Mouse (Mus musculus) lung, postnatal 0 days (tissue): ENCODE results near the gene Irx4. TPM values are rescaled to one million over a fixed set of nuclear protein-coding genes. Genes with fewer than 3 reads are reported as not detected.

Source experiments
- ATAC-seq: fragments of 200-750 bp; cut with Nextera tagmentation; 2 replicates; pipeline ENCODE4 v1.8.0; 2017; ENCODE audit warnings: moderate library complexity
- DNase-seq: peaks from one replicate; pipeline ENCODE4 v3.0.0-alpha.2; 2016; ENCODE audit warnings: low spot score
- H3K27ac ChIP-seq: fragments of 300-500 bp; sonication (generic); 2 replicates; pipeline ENCODE4 v1.5.1; 2014; ENCODE audit warnings: antibody characterized with exemption, mild to moderate bottlenecking, low read length, mixed read lengths
- H3K27me3 ChIP-seq: fragments of 300-500 bp; sonication (generic); replicated peaks from 2 replicates; pipeline ENCODE4 v1.6.1; 2014; ENCODE audit warnings: low read length, mixed read lengths; ENCODE audit not compliant: insufficient read depth
- H3K36me3 ChIP-seq: fragments of 300-500 bp; sonication (generic); 2 replicates; pipeline ENCODE4 v1.6.1; 2014; ENCODE audit warnings: low read length, mixed read lengths; ENCODE audit not compliant: insufficient read depth
- H3K4me1 ChIP-seq: fragments of 300-500 bp; sonication (generic); 2 replicates; pipeline ENCODE4 v1.6.1; 2014; ENCODE audit warnings: antibody characterized with exemption, low read depth, low read length, mixed read lengths; ENCODE audit not compliant: insufficient read depth
- H3K4me2 ChIP-seq: fragments of 300-500 bp; sonication (generic); replicated peaks from 2 replicates; pipeline ENCODE4 v1.6.1; 2014; ENCODE audit warnings: low read depth, mild to moderate bottlenecking, low read length, moderate library complexity, mixed read lengths
- H3K4me3 ChIP-seq: fragments of 300-500 bp; sonication (generic); 2 replicates; pipeline ENCODE4 v1.5.1; 2014; ENCODE audit warnings: low read depth, low read length
- H3K9ac ChIP-seq: fragments of 300-500 bp; sonication (generic); replicated peaks from 2 replicates; pipeline ENCODE4 v1.6.1; 2014; ENCODE audit warnings: low read depth, mild to moderate bottlenecking
- H3K9me3 ChIP-seq: fragments of 300-500 bp; sonication (generic); 2 replicates; pipeline ENCODE4 v1.6.1; 2016; ENCODE audit warnings: low read length, mixed read lengths
- CTCF ChIP-seq: IDR thresholded peaks from 2 replicates; pipeline ENCODE4 v1.5.1; 2016; ENCODE audit warnings: antibody characterized with exemption, mild to moderate bottlenecking
- EP300 ChIP-seq: IDR thresholded peaks from 2 replicates; pipeline ENCODE4 v1.6.1; 2016; ENCODE audit warnings: antibody characterized with exemption, mild to moderate bottlenecking, control low read depth
- WGBS: fragments of 180-500 bp; shearing (Covaris S2); extraction: QIAGEN DNeasy Blood & Tissue Kit; methylation state at CpG from one replicate; pipeline ENCODE4 v1.1.7; 2014; 5-methylcytosine and 5-hydroxymethylcytosine counted together
- polyA plus RNA-seq: library from polyadenylated mRNA; unstranded; fragments of >200 nt; fragmentation: Nextera tagmentation; extraction: Ambion mirVana; gene quantifications from 2 replicates; pipeline ENCODE4 v1.2.1, GENCODE M21; 2015

The Irx4 gene
- polyA plus RNA-seq, 1 experiment from 2014 or later, result not detected

- no peaks in the 10 kb centered on the region for H3K27me3 ChIP-seq
- H3K9ac ChIP-seq, result no peak overlapping the region
- no peak overlapping the region for H3K27ac ChIP-seq
- H3K4me2 ChIP-seq, result no peak overlapping the region
- no peak for ATAC-seq
- 9% methylated on average over 2 of the region's 2 CpGs for WGBS
- H3K4me3 ChIP-seq, result no peak overlapping the region
- H3K36me3 ChIP-seq, result no peaks in the 10 kb centered on the region
- no peak for DNase-seq
- H3K9me3 ChIP-seq, result no peaks in the 10 kb centered on the region
- no peak for TF ChIP-seq EP300
- no peak for TF ChIP-seq CTCF
- no peaks in the 10 kb centered on the region for H3K4me1 ChIP-seq
Observed at GRCm38 (mm10) chr13:73291102-73291501, 30.8 kb downstream of the Irx4 start.

- no peaks in the 10 kb centered on the region for H3K36me3 ChIP-seq
- no peak overlapping the region for H3K4me2 ChIP-seq
- TF ChIP-seq CTCF (no peak), EP300 (no peak)
- no peak overlapping the region for H3K9ac ChIP-seq
- H3K9me3 ChIP-seq, result no peaks in the 10 kb centered on the region
- no peak for ATAC-seq
- H3K27me3 ChIP-seq, result no peaks in the 10 kb centered on the region
- no peak overlapping the region for H3K27ac ChIP-seq
- no peak overlapping the region for H3K4me3 ChIP-seq
- DNase-seq, result no peak
- H3K4me1 ChIP-seq, result no peaks in the 10 kb centered on the region
- 61% methylated on average over 4 of the region's 4 CpGs for whole genome bisulfite sequencing
Observed at GRCm38 (mm10) chr13:73298717-73299116, 38.4 kb downstream of the Irx4 start.

GRCm38 (mm10) chr13:73299322-73299721 lies 39.0 kb downstream of the Irx4 start:
- H3K4me3 ChIP-seq, result no peak overlapping the region
- H3K9me3 ChIP-seq, result no peaks in the 10 kb centered on the region
- no peak overlapping the region for H3K27ac ChIP-seq
- TF ChIP-seq CTCF, result no peak
- no peak for TF ChIP-seq EP300
- no peaks in the 10 kb centered on the region for H3K4me1 ChIP-seq
- no peak for ATAC-seq
- DNase-seq, result no peak
- H3K4me2 ChIP-seq, result no peak overlapping the region
- no peaks in the 10 kb centered on the region for H3K27me3 ChIP-seq
- no peaks in the 10 kb centered on the region for H3K36me3 ChIP-seq
- H3K9ac ChIP-seq, result no peak overlapping the region
- WGBS, result 87% methylated on average over 5 of the region's 5 CpGs

- WGBS, result 44% methylated on average over 6 of the region's 6 CpGs
- Histone ChIP-seq H3K4me3 (no peak overlapping the region), H3K9me3 (no peaks in the 10 kb centered on the region), H3K4me2 (no peak overlapping the region), H3K27ac (no peak overlapping the region), H3K4me1 (no peaks in the 10 kb centered on the region), H3K9ac (no peak overlapping the region), H3K36me3 (no peaks in the 10 kb centered on the region), H3K27me3 (no peaks in the 10 kb centered on the region)
- DNase-seq (no peak), ATAC-seq (no peak)
- TF ChIP-seq EP300 (no peak), CTCF (no peak)
Observed at GRCm38 (mm10) chr13:73304729-73305128, 44.5 kb downstream of the Irx4 start.

- no peak for TF ChIP-seq EP300
- no peak for TF ChIP-seq CTCF
- H3K36me3 ChIP-seq, result no peaks in the 10 kb centered on the region
- H3K9ac ChIP-seq, result no peak overlapping the region
- DNase-seq (no peak), ATAC-seq (no peak)
- H3K4me1 ChIP-seq, result no peaks in the 10 kb centered on the region
- no peak overlapping the region for H3K4me3 ChIP-seq
- H3K27ac ChIP-seq, result no peak overlapping the region
- H3K27me3 ChIP-seq, result no peaks in the 10 kb centered on the region
- no peak overlapping the region for H3K4me2 ChIP-seq
- H3K9me3 ChIP-seq, result no peaks in the 10 kb centered on the region
- 65% methylated on average over 7 of the region's 8 CpGs for WGBS
Observed at GRCm38 (mm10) chr13:73305398-73306084, 45.3 kb downstream of the Irx4 start.

GRCm38 (mm10) chr13:73306085-73306410 lies 45.8 kb downstream of the Irx4 start:
- H3K4me1 ChIP-seq, result no peaks in the 10 kb centered on the region
- WGBS, result 57% methylated on average over 4 of the region's 4 CpGs
- H3K9me3 ChIP-seq, result no peaks in the 10 kb centered on the region
- H3K4me2 ChIP-seq, result no peak overlapping the region
- no peak overlapping the region for H3K4me3 ChIP-seq
- ATAC-seq, result no peak
- no peak for DNase-seq
- TF ChIP-seq CTCF, result no peak
- no peak for TF ChIP-seq EP300
- H3K36me3 ChIP-seq, result no peaks in the 10 kb centered on the region
- H3K27ac ChIP-seq, result no peak overlapping the region
- H3K27me3 ChIP-seq, result no peaks in the 10 kb centered on the region
- H3K9ac ChIP-seq, result no peak overlapping the region

- no peak for ATAC-seq
- Histone ChIP-seq H3K9ac (no peak overlapping the region), H3K9me3 (no peaks in the 10 kb centered on the region), H3K27ac (no peak overlapping the region), H3K36me3 (no peaks in the 10 kb centered on the region), H3K4me2 (no peak overlapping the region), H3K27me3 (no peaks in the 10 kb centered on the region), H3K4me1 (no peaks in the 10 kb centered on the region), H3K4me3 (no peak overlapping the region)
- no peak for DNase-seq
- 75% methylated on average over 4 of the region's 4 CpGs for WGBS
- TF ChIP-seq CTCF, result no peak
- no peak for TF ChIP-seq EP300
Observed at GRCm38 (mm10) chr13:73306430-73306829, 46.2 kb downstream of the Irx4 start.
